Mouse (Mus musculus): ENCODE measurements at regions not wholly inside any gene's neighbourhood (a gene's known extent, or its start where the extent isn't known, plus 50 kb on each side); places are given as distances from the start of the nearest gene placed in this dataset.

GRCm38 (mm10) chr12:106585626-106586025, 575.6 kb downstream of the Vrk1 start:
- no peak for DNase-seq (ENCODE audit: low spot score in 2 of 2)

- DNase-seq (ENCODE audit: low spot score in 2 of 2), result no peak
Observed at GRCm38 (mm10) chr12:106592686-106593085, 582.7 kb downstream of the Vrk1 start.

- no peak for DNase-seq (ENCODE audit: low spot score in 2 of 2)
Observed at GRCm38 (mm10) chr12:106597636-106598035, 587.6 kb downstream of the Vrk1 start.

- DNase-seq (ENCODE audit: low spot score in 2 of 2), result no peak
Observed at GRCm38 (mm10) chr12:106607240-106607639, 597.2 kb downstream of the Vrk1 start.

GRCm38 (mm10) chr12:106607655-106608337, 597.8 kb downstream of the Vrk1 start:
- DNase-seq (ENCODE audit: low spot score in 2 of 2), result no peak

- DNase-seq (ENCODE audit: low spot score in 2 of 2), result no peak
Observed at GRCm38 (mm10) chr12:106618684-106619083, 608.7 kb downstream of the Vrk1 start.

- no peak for DNase-seq (ENCODE audit: low spot score in 2 of 2)
Observed at GRCm38 (mm10) chr12:106626786-106627185, 616.8 kb downstream of the Vrk1 start.

- no peak for DNase-seq (ENCODE audit: low spot score in 2 of 2)
Observed at GRCm38 (mm10) chr12:106632566-106632965, 622.5 kb downstream of the Vrk1 start.

- DNase-seq (ENCODE audit: low spot score in 2 of 2), result no peak
Observed at GRCm38 (mm10) chr12:106633096-106633495, 623.1 kb downstream of the Vrk1 start.

GRCm38 (mm10) chr12:106658317-106658716, 648.3 kb downstream of the Vrk1 start:
- DNase-seq (ENCODE audit: low spot score in 2 of 2), result peak; percentile 5 to 16

- DNase-seq (ENCODE audit: low spot score in 2 of 2), result no peak
Observed at GRCm38 (mm10) chr12:106673232-106673766, 663.3 kb downstream of the Vrk1 start.

- DNase-seq (ENCODE audit: low spot score in 2 of 2), result no peak
Observed at GRCm38 (mm10) chr12:106674741-106675140, 664.7 kb downstream of the Vrk1 start.

- DNase-seq (ENCODE audit: low spot score in 2 of 2), result no peak
Observed at GRCm38 (mm10) chr12:106676136-106676535, 666.1 kb downstream of the Vrk1 start.

- no peak for DNase-seq (ENCODE audit: low spot score in 2 of 2)
Observed at GRCm38 (mm10) chr12:106676566-106676965, 666.5 kb downstream of the Vrk1 start.

GRCm38 (mm10) chr12:106685986-106686385, 676.0 kb downstream of the Vrk1 start:
- no peak for DNase-seq (ENCODE audit: low spot score in 2 of 2)

- DNase-seq (ENCODE audit: low spot score in 2 of 2), result no peak
Observed at GRCm38 (mm10) chr12:106687751-106688150, 677.7 kb downstream of the Vrk1 start.

- no peak for DNase-seq (ENCODE audit: low spot score in 2 of 2)
Observed at GRCm38 (mm10) chr12:106688156-106688740, 678.2 kb downstream of the Vrk1 start.

- DNase-seq (ENCODE audit: low spot score in 2 of 2), result no peak
Observed at GRCm38 (mm10) chr12:106702958-106703357, 692.9 kb downstream of the Vrk1 start.

GRCm38 (mm10) chr12:106721271-106722009, 711.4 kb downstream of the Vrk1 start:
- no peak for DNase-seq (ENCODE audit: low spot score in 2 of 2)

GRCm38 (mm10) chr12:106722010-106722362, 712.0 kb downstream of the Vrk1 start:
- DNase-seq (ENCODE audit: low spot score in 2 of 2), result no peak

- DNase-seq (ENCODE audit: low spot score in 2 of 2), result no peak
Observed at GRCm38 (mm10) chr12:106722761-106723160, 712.7 kb downstream of the Vrk1 start.

GRCm38 (mm10) chr12:106726920-106727319, 716.9 kb downstream of the Vrk1 start:
- no peak for DNase-seq (ENCODE audit: low spot score in 2 of 2)

- no peak for DNase-seq (ENCODE audit: low spot score in 2 of 2)
Observed at GRCm38 (mm10) chr12:106727486-106727885, 717.5 kb downstream of the Vrk1 start.
